Mouse (Mus musculus): ENCODE results near the gene Atp8a2. TPM values are rescaled to one million over a fixed set of nuclear protein-coding genes. Genes with fewer than 3 reads are reported as not detected.
A peak's percentile ranks its signal among the peaks of the same experiment; 100 is the strongest.

The Atp8a2 gene
- polyA plus RNA-seq, 1 experiment from 2014 or later = 0.25 TPM

DNA sequence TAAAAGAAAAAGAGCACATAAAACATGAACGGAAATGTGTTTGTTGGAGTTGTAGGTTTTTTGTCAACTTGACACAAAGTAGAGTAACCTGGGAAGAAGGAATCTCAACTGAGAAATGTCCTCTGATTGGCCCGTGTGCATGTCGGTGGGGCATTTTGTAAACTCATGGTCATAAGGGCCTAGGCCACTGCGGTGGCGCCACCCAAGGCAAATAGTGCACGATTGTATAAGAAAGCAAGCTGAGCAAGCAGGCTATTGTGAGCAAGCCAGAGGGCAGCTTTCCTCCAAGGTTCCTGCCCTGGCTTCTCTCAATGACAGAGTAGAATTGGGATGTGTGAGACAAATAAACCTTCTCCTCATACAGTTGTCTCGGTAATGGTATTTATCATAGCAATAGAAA lies 12.2 kb upstream of the Atp8a2 start:
- TF ChIP-seq EP300 (IDR thresholded peaks at IDR 0.05) (no peak), CTCF (IDR thresholded peaks at IDR 0.05) (no peak)
- 70% methylated on average over 7 of the region's 7 CpGs for WGBS
- Histone ChIP-seq H3K27ac (ENCODE audit: low read length) (no peak overlapping the region), H3K9me3 (ENCODE audit: low read length) (no peaks in the 10 kb centered on the region), H3K36me3 (ENCODE audit: insufficient read depth, low read length) (no peaks in the 10 kb centered on the region), H3K4me3 (ENCODE audit: low read depth, low read length) (no peak overlapping the region), H3K9ac (replicated peaks; ENCODE audit: low read depth) (no peak overlapping the region), H3K4me1 (ENCODE audit: insufficient read depth, low read depth, low read length) (no peaks in the 10 kb centered on the region), H3K27me3 (replicated peaks; ENCODE audit: insufficient read depth, low read length) (no peaks in the 10 kb centered on the region), H3K4me2 (replicated peaks; ENCODE audit: low read depth, low read length) (no peak overlapping the region)
- peak; percentile 25; the same call in 1 of the 2 replicates for ATAC-seq
- no peak for DNase-seq (ENCODE audit: low spot score)

DNA sequence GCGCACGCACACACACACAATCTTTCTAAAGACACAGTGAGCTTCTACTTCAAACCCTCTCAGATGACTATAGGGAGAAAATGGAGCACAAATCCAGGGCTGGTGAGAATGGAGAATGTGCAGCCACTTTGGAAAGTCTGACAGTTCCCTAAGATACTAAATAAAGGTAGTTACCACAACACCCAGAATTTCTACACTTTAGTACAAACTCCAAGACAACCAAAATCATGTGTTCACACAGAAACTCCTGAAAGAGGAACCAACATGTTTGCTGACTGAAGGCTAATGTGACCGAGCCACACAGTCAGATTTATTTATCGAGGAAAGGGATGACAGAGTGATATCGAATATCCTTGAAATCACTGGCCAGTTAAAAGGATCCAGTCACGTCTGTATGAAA lies 8.0 kb upstream of the Atp8a2 start:
- Histone ChIP-seq H3K27ac (ENCODE audit: low read length) (no peak overlapping the region), H3K36me3 (ENCODE audit: insufficient read depth, low read length) (no peaks in the 10 kb centered on the region), H3K4me2 (replicated peaks; ENCODE audit: low read depth, low read length) (no peak overlapping the region), H3K9me3 (ENCODE audit: low read length) (no peaks in the 10 kb centered on the region), H3K4me1 (ENCODE audit: insufficient read depth, low read depth, low read length) (no peaks in the 10 kb centered on the region), H3K9ac (replicated peaks; ENCODE audit: low read depth) (no peak overlapping the region), H3K27me3 (replicated peaks; ENCODE audit: insufficient read depth, low read length) (no peaks in the 10 kb centered on the region), H3K4me3 (ENCODE audit: low read depth, low read length) (no peak overlapping the region)
- TF ChIP-seq EP300 (IDR thresholded peaks at IDR 0.05) = no peak
- no peak for TF ChIP-seq CTCF (IDR thresholded peaks at IDR 0.05)
- DNase-seq (ENCODE audit: low spot score) (peak; percentile 11), ATAC-seq (no peak)
- 80% methylated on average over 6 of the region's 6 CpGs for WGBS

DNA sequence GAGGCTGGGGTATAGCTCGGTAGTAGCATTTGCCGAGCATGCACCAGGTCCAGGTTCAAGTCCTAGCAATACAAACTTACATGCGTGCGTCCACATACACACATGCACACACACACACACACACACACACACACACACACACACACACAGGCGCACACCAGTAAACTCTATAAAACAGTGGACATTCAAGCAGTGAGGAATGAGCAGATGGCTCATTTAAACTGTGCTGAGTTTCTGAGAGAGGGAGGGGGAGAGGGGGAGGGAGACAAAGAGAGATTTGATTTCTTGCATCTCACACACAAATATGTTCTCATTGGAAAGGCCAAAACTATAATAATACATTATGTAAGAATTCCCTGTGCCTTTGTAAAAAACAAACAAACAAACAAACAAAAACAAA lies 980 bp downstream of the Atp8a2 start:
- TF ChIP-seq CTCF (IDR thresholded peaks at IDR 0.05) (no peak), EP300 (IDR thresholded peaks at IDR 0.05) (no peak)
- no peaks in the 10 kb centered on the region for H3K36me3 ChIP-seq (ENCODE audit: insufficient read depth, low read length)
- H3K27ac ChIP-seq (ENCODE audit: low read length) = no peak overlapping the region
- 73% methylated on average over 5 of the region's 5 CpGs for WGBS
- DNase-seq (ENCODE audit: low spot score) = no peak
- H3K27me3 ChIP-seq (replicated peaks; ENCODE audit: insufficient read depth, low read length) = no peaks in the 10 kb centered on the region
- no peaks in the 10 kb centered on the region for H3K4me1 ChIP-seq (ENCODE audit: insufficient read depth, low read depth, low read length)
- no peak overlapping the region for H3K9ac ChIP-seq (replicated peaks; ENCODE audit: low read depth)
- no peak for ATAC-seq
- H3K9me3 ChIP-seq (ENCODE audit: low read length) = no peaks in the 10 kb centered on the region
- no peak overlapping the region for H3K4me2 ChIP-seq (replicated peaks; ENCODE audit: low read depth, low read length)
- H3K4me3 ChIP-seq (ENCODE audit: low read depth, low read length) = no peak overlapping the region

DNA sequence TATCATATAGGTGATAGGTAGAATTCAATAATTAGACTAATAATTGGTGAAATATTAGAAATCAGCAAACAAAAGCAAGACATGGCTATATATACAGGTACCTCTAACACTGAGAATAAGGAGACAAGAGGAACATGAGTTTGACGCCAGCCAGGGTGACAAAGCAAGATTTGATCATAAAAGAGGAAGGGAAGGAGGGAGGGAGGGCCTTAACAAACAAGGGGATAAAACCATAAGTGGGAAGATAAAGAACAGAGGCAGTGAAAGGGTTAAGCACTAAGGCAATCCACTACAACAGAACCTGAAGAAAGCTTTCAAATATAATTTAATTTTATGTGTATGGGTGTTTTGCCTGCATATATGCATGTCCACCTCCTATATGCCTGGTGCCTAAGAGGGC lies 2.4 kb downstream of the Atp8a2 start:
- TF ChIP-seq EP300 (IDR thresholded peaks at IDR 0.05) (no peak), CTCF (IDR thresholded peaks at IDR 0.05) (no peak)
- Histone ChIP-seq H3K4me2 (replicated peaks; ENCODE audit: low read depth, low read length) (no peak overlapping the region), H3K9me3 (ENCODE audit: low read length) (no peaks in the 10 kb centered on the region), H3K4me3 (ENCODE audit: low read depth, low read length) (no peak overlapping the region), H3K36me3 (ENCODE audit: insufficient read depth, low read length) (no peaks in the 10 kb centered on the region), H3K27ac (ENCODE audit: low read length) (no peak overlapping the region), H3K9ac (replicated peaks; ENCODE audit: low read depth) (no peak overlapping the region), H3K4me1 (ENCODE audit: insufficient read depth, low read depth, low read length) (no peaks in the 10 kb centered on the region), H3K27me3 (replicated peaks; ENCODE audit: insufficient read depth, low read length) (no peaks in the 10 kb centered on the region)
- no peak for DNase-seq (ENCODE audit: low spot score)
- WGBS = 75% methylated on average over 1 of the region's 1 CpGs
- ATAC-seq = no peak

DNA sequence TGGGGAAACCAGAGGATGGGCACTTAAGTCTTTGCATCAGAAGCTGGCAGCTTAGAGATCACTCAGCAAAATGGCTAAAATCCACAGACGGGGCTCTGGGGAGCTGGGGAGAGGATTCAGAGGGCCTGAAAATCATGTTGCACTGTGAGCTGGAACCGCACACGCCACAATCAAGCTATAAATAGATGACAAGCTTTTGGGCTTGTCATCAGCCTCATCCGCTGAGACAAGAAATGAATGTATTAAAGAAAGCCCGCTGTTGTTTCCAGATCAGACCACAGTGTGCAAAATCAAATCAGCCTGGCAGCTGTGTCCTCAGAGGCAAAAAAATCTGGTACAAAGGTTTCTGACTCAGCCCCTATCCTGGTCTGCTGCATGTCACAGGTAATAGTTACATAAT lies 7.2 kb downstream of the Atp8a2 start:
- Histone ChIP-seq H3K4me1 (ENCODE audit: insufficient read depth, low read depth, low read length) (no peaks in the 10 kb centered on the region), H3K9me3 (ENCODE audit: low read length) (no peaks in the 10 kb centered on the region), H3K27ac (ENCODE audit: low read length) (no peak overlapping the region), H3K4me2 (replicated peaks; ENCODE audit: low read depth, low read length) (no peak overlapping the region), H3K27me3 (replicated peaks; ENCODE audit: insufficient read depth, low read length) (no peaks in the 10 kb centered on the region), H3K4me3 (ENCODE audit: low read depth, low read length) (no peak overlapping the region), H3K9ac (replicated peaks; ENCODE audit: low read depth) (no peak overlapping the region), H3K36me3 (ENCODE audit: insufficient read depth, low read length) (no peaks in the 10 kb centered on the region)
- TF ChIP-seq CTCF (IDR thresholded peaks at IDR 0.05) (no peak), EP300 (IDR thresholded peaks at IDR 0.05) (no peak)
- WGBS = 79% methylated on average over 5 of the region's 5 CpGs
- DNase-seq (ENCODE audit: low spot score) = no peak
- no peak for ATAC-seq

DNA sequence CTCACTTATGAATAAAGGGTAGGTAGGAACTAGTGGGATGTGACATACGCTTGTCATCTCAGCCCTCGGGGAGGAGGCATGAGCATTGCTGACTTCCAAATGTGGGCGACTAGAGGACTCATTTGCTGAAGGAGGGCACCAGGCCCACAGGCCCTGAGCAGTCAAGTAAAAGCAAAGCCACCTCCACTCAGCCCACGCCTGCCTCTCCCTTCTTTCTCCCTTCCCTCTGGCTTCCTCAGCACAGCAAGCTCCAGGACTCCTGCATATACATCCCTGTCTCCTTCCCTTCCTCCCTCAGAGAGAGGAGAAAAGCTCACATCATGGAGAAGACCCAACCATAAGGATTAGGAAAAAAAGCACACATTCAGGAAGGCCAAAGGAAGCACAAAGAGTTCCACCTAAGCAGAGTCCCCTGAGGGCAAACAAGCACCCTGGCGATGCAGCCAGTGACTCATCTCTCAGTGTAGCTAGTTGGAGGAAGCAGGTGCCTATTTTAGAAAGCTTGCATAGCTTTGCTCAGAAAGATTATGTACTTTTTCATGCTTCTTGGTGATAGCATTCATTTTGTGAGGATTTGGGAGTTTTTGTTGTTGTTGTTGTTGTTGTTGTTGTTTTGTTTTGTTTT lies 8.7 kb downstream of the Atp8a2 start:
- no peak overlapping the region for H3K9ac ChIP-seq (replicated peaks; ENCODE audit: low read depth)
- TF ChIP-seq CTCF (IDR thresholded peaks at IDR 0.05) (no peak), EP300 (IDR thresholded peaks at IDR 0.05) (no peak)
- H3K9me3 ChIP-seq (ENCODE audit: low read length) = no peaks in the 10 kb centered on the region
- no peak for DNase-seq (ENCODE audit: low spot score)
- no peaks in the 10 kb centered on the region for H3K36me3 ChIP-seq (ENCODE audit: insufficient read depth, low read length)
- 73% methylated on average over 5 of the region's 5 CpGs for WGBS
- H3K4me1 ChIP-seq (ENCODE audit: insufficient read depth, low read depth, low read length) = no peaks in the 10 kb centered on the region
- H3K27ac ChIP-seq (ENCODE audit: low read length) = no peak overlapping the region
- no peak overlapping the region for H3K4me3 ChIP-seq (ENCODE audit: low read depth, low read length)
- H3K4me2 ChIP-seq (replicated peaks; ENCODE audit: low read depth, low read length) = no peak overlapping the region
- no peaks in the 10 kb centered on the region for H3K27me3 ChIP-seq (replicated peaks; ENCODE audit: insufficient read depth, low read length)
- no peak for ATAC-seq

DNA sequence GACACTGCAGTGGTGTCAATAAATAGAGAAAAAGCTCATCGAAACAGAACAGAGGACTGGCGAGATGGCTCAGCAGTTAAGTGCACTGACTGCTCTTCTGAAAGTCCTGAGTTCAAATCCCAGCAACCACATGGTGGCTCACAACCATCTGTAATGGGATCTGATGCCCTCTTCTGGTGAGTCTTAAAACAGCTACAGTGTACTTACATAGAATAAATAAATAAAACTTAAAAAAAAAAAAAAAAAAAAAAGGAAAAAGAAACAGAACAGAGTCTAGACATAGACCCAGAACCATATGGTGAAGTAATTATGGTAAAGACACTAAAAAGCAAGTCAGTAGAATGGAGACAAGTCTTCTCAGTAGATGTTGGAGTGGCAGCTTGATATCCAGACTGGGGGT lies 15.7 kb downstream of the Atp8a2 start:
- DNase-seq (ENCODE audit: low spot score) (no peak), ATAC-seq (no peak)
- Histone ChIP-seq H3K4me3 (ENCODE audit: low read depth, low read length) (no peak overlapping the region), H3K4me2 (replicated peaks; ENCODE audit: low read depth, low read length) (no peak overlapping the region), H3K27ac (ENCODE audit: low read length) (no peak overlapping the region), H3K4me1 (ENCODE audit: insufficient read depth, low read depth, low read length) (no peaks in the 10 kb centered on the region), H3K27me3 (replicated peaks; ENCODE audit: insufficient read depth, low read length) (0 out of 2 replicates have a peak, but pooled peaks cover 5% of the 10 kb centered on the region), H3K9ac (replicated peaks; ENCODE audit: low read depth) (no peak overlapping the region), H3K36me3 (ENCODE audit: insufficient read depth, low read length) (no peaks in the 10 kb centered on the region), H3K9me3 (ENCODE audit: low read length) (no peaks in the 10 kb centered on the region)
- TF ChIP-seq CTCF (IDR thresholded peaks at IDR 0.05) = no peak
- WGBS = 91% methylated on average over 2 of the region's 2 CpGs

All from lung, postnatal 0 days (tissue).